Mouse (Mus musculus): ENCODE measurements at regions not wholly inside any gene's neighbourhood (a gene's known extent, or its start where the extent isn't known, plus 50 kb on each side); places are given as distances from the start of the nearest gene placed in this dataset.
"Not testable (repeated sequence)": the region's sequence is repeated elsewhere in the genome, so short reads cannot be mapped to it uniquely, and the experiment has no call there.

- no peak for DNase-seq (ENCODE audit: low spot score in 2 of 2)
Measured at GRCm38 (mm10) chr14:71660166-71660565, 831.5 kb downstream of the Gm9195 start.

- DNase-seq (ENCODE audit: low spot score in 2 of 2): no peak
Measured at GRCm38 (mm10) chr14:71654785-71655627, 836.6 kb downstream of the Gm9195 start.

- no peak for DNase-seq (ENCODE audit: low spot score in 2 of 2)
Measured at GRCm38 (mm10) chr14:71642536-71642935, 849.1 kb downstream of the Gm9195 start.

- no peak for DNase-seq (ENCODE audit: low spot score in 2 of 2)
Measured at GRCm38 (mm10) chr14:71639083-71639482, 852.6 kb downstream of the Gm9195 start.

GRCm38 (mm10) chr14:71635091-71635490 is 856.5 kb downstream of the Gm9195 start:
- DNase-seq (ENCODE audit: low spot score in 2 of 2): no peak

GRCm38 (mm10) chr14:71609698-71610301 is 881.8 kb downstream of the Gm9195 start:
- DNase-seq (ENCODE audit: low spot score in 2 of 2): no peak

GRCm38 (mm10) chr14:71603710-71604109 is 887.9 kb downstream of the Gm9195 start:
- DNase-seq (ENCODE audit: low spot score in 2 of 2): no peak

- DNase-seq (ENCODE audit: low spot score in 2 of 2): no peak
Measured at GRCm38 (mm10) chr14:71597859-71598258, 893.8 kb downstream of the Gm9195 start.

- DNase-seq (ENCODE audit: low spot score in 2 of 2): no peak
Measured at GRCm38 (mm10) chr14:71588694-71589240, 902.9 kb downstream of the Gm9195 start.

GRCm38 (mm10) chr14:71588006-71588405 is 903.6 kb downstream of the Gm9195 start:
- DNase-seq (ENCODE audit: low spot score in 2 of 2): no peak

- no peak for DNase-seq (ENCODE audit: low spot score in 2 of 2)
Measured at GRCm38 (mm10) chr14:71564816-71565215, 926.8 kb downstream of the Gm9195 start.

GRCm38 (mm10) chr14:71561906-71562305 is 929.7 kb downstream of the Gm9195 start:
- DNase-seq (ENCODE audit: low spot score in 2 of 2): no peak

- DNase-seq (ENCODE audit: low spot score in 2 of 2): not testable (repeated sequence)
Measured at GRCm38 (mm10) chr14:71554324-71554723, 937.3 kb downstream of the Gm9195 start.

- no peak for DNase-seq (ENCODE audit: low spot score in 2 of 2)
Measured at GRCm38 (mm10) chr14:71543580-71543979, 943.9 kb upstream of the Fam160b2 start.

- DNase-seq (ENCODE audit: low spot score in 2 of 2): no peak
Measured at GRCm38 (mm10) chr14:71532074-71532659, 932.5 kb upstream of the Fam160b2 start.

GRCm38 (mm10) chr14:71531298-71531697 is 931.7 kb upstream of the Fam160b2 start:
- no peak for DNase-seq (ENCODE audit: low spot score in 2 of 2)

- no peak for DNase-seq (ENCODE audit: low spot score in 2 of 2)
Measured at GRCm38 (mm10) chr14:71530421-71530820, 930.8 kb upstream of the Fam160b2 start.

- DNase-seq (ENCODE audit: low spot score in 2 of 2): no peak
Measured at GRCm38 (mm10) chr14:71518541-71518940, 918.9 kb upstream of the Fam160b2 start.

GRCm38 (mm10) chr14:71500851-71501250 is 901.2 kb upstream of the Fam160b2 start:
- DNase-seq (ENCODE audit: low spot score in 2 of 2): no peak

- DNase-seq (ENCODE audit: low spot score in 2 of 2): peak in 1 of 2 experiments; percentile 34
Measured at GRCm38 (mm10) chr14:71491201-71491600, 891.6 kb upstream of the Fam160b2 start.

GRCm38 (mm10) chr14:71486176-71486970 is 886.7 kb upstream of the Fam160b2 start:
- DNase-seq (ENCODE audit: low spot score in 2 of 2): no peak

GRCm38 (mm10) chr14:71475656-71476055 is 876.0 kb upstream of the Fam160b2 start:
- DNase-seq (ENCODE audit: low spot score in 2 of 2): no peak

All from cerebellum, postnatal 4 days (tissue).